Mouse (Mus musculus): ENCODE results near the gene Vmn1r204. TPM values are rescaled to one million over a fixed set of nuclear protein-coding genes. Genes with fewer than 3 reads are reported as not detected.
"Not testable (repeated sequence)": the region's sequence is repeated elsewhere in the genome, so short reads cannot be mapped to it uniquely, and the experiment has no call there.

Gene Vmn1r204
- not detected for total RNA-seq (2021)
- long read RNA-seq, experiment 1 = 0 reads
- long read RNA-seq, experiment 2 = 0 reads

GRCm38 (mm10) chr13:22552898-22553297, at the start of gene Vmn1r204:
Vmn1r204 (plus strand) TSS chr13:22553198.
- DNase-seq = not testable (repeated sequence)

DNA sequence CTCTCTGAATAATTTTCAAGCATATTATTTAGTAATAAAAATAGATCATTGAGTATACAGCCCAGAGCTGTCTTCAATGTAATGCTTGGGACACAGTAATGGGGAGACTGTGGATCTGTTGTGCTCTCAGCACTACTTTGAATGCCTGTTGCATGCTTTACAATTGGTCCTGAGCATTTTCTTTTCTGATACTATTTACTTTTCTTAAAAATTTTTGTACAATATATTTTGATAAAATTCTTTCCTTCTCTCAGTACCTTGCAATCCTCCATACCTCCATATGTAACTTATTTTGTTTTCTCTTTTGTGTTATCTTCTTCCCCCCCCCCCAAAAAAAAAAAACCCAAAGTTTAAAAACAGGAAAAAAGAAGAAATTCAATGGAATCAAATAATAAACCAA, 47.7 kb upstream of the Vmn1r204 start, which contains the start of gene Vmn1r202:
Gene Vmn1r202 (minus strand): TSS at position 101 of the 400 bp plus-strand sequence.
- no peak for DNase-seq

DNA sequence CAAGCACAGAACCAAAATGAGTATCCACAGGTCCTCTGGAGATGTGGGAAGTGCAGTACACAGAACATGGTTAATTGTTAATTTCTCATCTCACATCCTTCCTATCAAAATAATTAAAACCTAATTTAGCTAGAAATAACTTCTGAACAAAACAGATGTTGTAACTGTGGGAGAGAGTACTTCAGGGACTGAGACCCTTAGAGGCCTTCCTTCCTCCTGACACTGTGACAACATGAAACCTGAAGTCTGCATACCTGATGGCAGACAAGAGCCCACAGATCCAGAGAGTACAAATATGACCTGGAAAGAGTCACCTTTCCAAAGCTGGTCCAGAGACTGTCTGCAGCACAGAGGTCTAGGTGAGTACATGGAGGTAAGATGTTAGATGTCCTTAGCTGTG, 35.2 kb upstream of the Vmn1r204 start, which contains the start of gene Vmn1r203:
Gene Vmn1r203 (plus strand): TSS at position 301 of the 400 bp plus-strand sequence.
- DNase-seq = no peak

DNA sequence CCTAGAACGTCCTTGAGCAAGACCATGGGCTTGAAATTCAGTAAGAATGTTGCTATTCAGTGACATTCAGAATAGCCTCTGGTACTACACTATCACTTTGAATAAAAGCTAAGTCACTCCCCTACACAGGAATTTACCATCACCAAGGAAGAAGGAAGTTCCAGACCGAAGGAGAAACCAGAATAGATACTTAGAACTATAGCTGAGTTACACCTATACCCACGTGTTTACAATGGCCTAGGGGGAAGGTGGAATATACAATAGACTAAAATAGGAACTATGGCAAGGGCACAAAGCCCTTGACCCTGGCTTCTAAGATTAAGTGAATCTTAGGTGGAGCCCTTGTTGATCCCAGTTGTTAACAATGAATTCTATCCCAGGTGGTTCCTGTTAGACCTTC, 21.9 kb downstream of the Vmn1r204 start:
- DNase-seq = not testable (repeated sequence)

DNA sequence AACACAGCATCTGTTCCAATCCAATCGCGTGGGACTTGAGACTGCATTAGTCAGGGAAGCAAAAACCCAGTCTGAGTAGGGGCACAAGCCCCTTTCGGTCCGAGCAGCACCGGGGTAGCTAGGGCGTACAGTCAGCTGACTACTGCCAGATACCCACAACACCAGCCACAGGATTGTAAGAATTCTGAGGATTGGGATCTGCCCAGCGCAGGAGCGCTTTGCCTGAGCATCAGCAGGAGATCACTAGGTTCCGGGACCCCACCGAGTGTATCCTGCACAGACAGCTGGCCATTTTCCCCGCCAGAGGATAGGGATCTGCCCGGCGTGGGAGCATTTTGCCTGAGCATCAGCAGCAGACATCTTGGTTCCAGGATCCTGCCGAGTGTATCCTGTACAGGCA, 30.3 kb downstream of the Vmn1r204 start:
- DNase-seq = not testable (repeated sequence)

GRCm38 (mm10) chr13:22592900-22593299, 39.9 kb downstream of the Vmn1r204 start, which contains the start of gene Vmn1r205:
Vmn1r205 (minus strand) TSS chr13:22593000.
- DNase-seq = no peak

Other genes starting within 250 kb of the Vmn1r204 start
- gene Vmn1r197, start 228.6 kb upstream of the Vmn1r204 start, total RNA-seq (2021) = not detected
- not detected for gene Vmn1r198, start 202.8 kb upstream of the Vmn1r204 start, total RNA-seq (2021)
- not detected for gene Vmn1r199, start 173.4 kb upstream of the Vmn1r204 start, total RNA-seq (2021)
- not detected for gene Vmn1r200, start 162.8 kb upstream of the Vmn1r204 start, total RNA-seq (2021)
- not detected for gene Vmn1r201, start 81.3 kb upstream of the Vmn1r204 start, total RNA-seq (2021)
- not detected for gene Vmn1r202, start 47.8 kb upstream of the Vmn1r204 start, total RNA-seq (2021)
- not detected for gene Vmn1r203, start 35.1 kb upstream of the Vmn1r204 start, total RNA-seq (2021)
- gene Vmn1r205, start 39.8 kb downstream of the Vmn1r204 start, total RNA-seq (2021) = not detected
- not detected for gene Vmn1r206, start 71.1 kb downstream of the Vmn1r204 start, total RNA-seq (2021)
- not detected for gene Vmn1r207-ps, start 176.4 kb downstream of the Vmn1r204 start, total RNA-seq (2021)
- not detected for gene Vmn1r208, start 224.2 kb downstream of the Vmn1r204 start, total RNA-seq (2021)

Data from heart, adult 18-20 months (tissue).